Mouse (Mus musculus) kidney, adult 18-20 months (tissue): ENCODE measurements around the gene Rtn4rl1.
A peak's percentile ranks its signal among the peaks of the same experiment; 100 is the strongest.
"Not testable (repeated sequence)": the region's sequence is repeated elsewhere in the genome, so short reads cannot be mapped to it uniquely, and the experiment has no call there.

Experiments
- DNase-seq: peaks from one replicate; pipeline ENCODE4 v3.0.0; 2021

Gene Rtn4rl1

GRCm38 (mm10) chr11:75280066-75280410, 86.5 kb downstream of the Rtn4rl1 start:
- no peak for DNase-seq

GRCm38 (mm10) chr11:75280435-75281001, 86.9 kb downstream of the Rtn4rl1 start:
- DNase-seq, result no peak

- no peak for DNase-seq
These were observed 88.0 kb downstream of the Rtn4rl1 start for GRCm38 (mm10) chr11:75281380-75282256.

- DNase-seq, result no peak
These were observed 89.0 kb downstream of the Rtn4rl1 start for GRCm38 (mm10) chr11:75282496-75283120.

GRCm38 (mm10) chr11:75283784-75284183, 90.2 kb downstream of the Rtn4rl1 start:
- DNase-seq, result not testable (repeated sequence)

- no peak for DNase-seq
These were observed 92.4 kb downstream of the Rtn4rl1 start for GRCm38 (mm10) chr11:75285893-75286467.

GRCm38 (mm10) chr11:75286868-75287267, 93.3 kb downstream of the Rtn4rl1 start:
- DNase-seq, result no peak

GRCm38 (mm10) chr11:75287940-75288339, 94.4 kb downstream of the Rtn4rl1 start:
- DNase-seq, result no peak

- no peak for DNase-seq
These were observed 94.9 kb downstream of the Rtn4rl1 start for GRCm38 (mm10) chr11:75288517-75288916.

- no peak for DNase-seq
These were observed 95.5 kb downstream of the Rtn4rl1 start for GRCm38 (mm10) chr11:75289120-75289519.

GRCm38 (mm10) chr11:75290566-75291271, 97.1 kb downstream of the Rtn4rl1 start:
- peak; percentile 93 for DNase-seq

- peak; percentile 54 for DNase-seq
These were observed 98.0 kb downstream of the Rtn4rl1 start for GRCm38 (mm10) chr11:75291389-75292215.

- DNase-seq, result no peak
These were observed 98.7 kb downstream of the Rtn4rl1 start for GRCm38 (mm10) chr11:75292281-75292680.

GRCm38 (mm10) chr11:75293852-75294361, 100.3 kb downstream of the Rtn4rl1 start:
- DNase-seq, result peak; percentile 61

GRCm38 (mm10) chr11:75294862-75295261, 101.3 kb downstream of the Rtn4rl1 start:
- DNase-seq, result peak; percentile 42

GRCm38 (mm10) chr11:75295534-75295933, 102.0 kb downstream of the Rtn4rl1 start:
- not testable (repeated sequence) for DNase-seq

- no peak for DNase-seq
These were observed 102.9 kb downstream of the Rtn4rl1 start for GRCm38 (mm10) chr11:75296406-75297005.

- peak; percentile 33 for DNase-seq
These were observed 104.0 kb downstream of the Rtn4rl1 start for GRCm38 (mm10) chr11:75297631-75298030.

- DNase-seq, result peak; percentile 44
These were observed 104.9 kb downstream of the Rtn4rl1 start for GRCm38 (mm10) chr11:75298491-75298890.

GRCm38 (mm10) chr11:75299786-75300185, 106.2 kb downstream of the Rtn4rl1 start:
- DNase-seq, result no peak

- no peak for DNase-seq
These were observed 107.4 kb downstream of the Rtn4rl1 start for GRCm38 (mm10) chr11:75300954-75301353.
